In genomic region chr9:50485521-50485920, GRCm38 (mm10) we compare ENCODE assay signal across 10 mouse cellular contexts. TPM values are rescaled to one million over a fixed set of nuclear protein-coding genes. Genes with fewer than 3 reads are reported as not detected.
DNase-seq lines count a peak whose midpoint lies in the region; ATAC-seq lines count a peak whose summit lies in the region.
"Had no signal": no experiment of that assay in that cellular context is flagged by ENCODE, and none has a peak within 500 bp of the region (broad histone marks: within the 10 kb centered on the region; RNA-seq: fewer than 3 reads in every experiment).

No protein-coding gene starts in this region.

- DNase-seq in kidney, adult 9 months, result no peak
- peak; percentile 50 for DNase-seq in embryonic facial prominence, embryonic 11.5 days (ENCODE audit: low spot score)
- DNase-seq in midbrain, embryonic 14.5 days, result peak; percentile 53
- no peak for DNase-seq in cerebellum, adult 11 months
- no peak for DNase-seq in left cerebral cortex, postnatal 10 days (ENCODE audit: extremely low spot score in 1 of 2, low spot score in 2 of 2)
- no peak for DNase-seq in adrenal gland, postnatal 36 days
- DNase-seq: cerebellum, adult 18-20 months had no signal

- H3K27me3 ChIP-seq in kidney, embryonic 14.5 days (ENCODE audit: control insufficient read depth, insufficient read depth, low read length), result no peaks in the 10 kb centered on the region
- no peaks in the 10 kb centered on the region for H3K27me3 ChIP-seq in embryonic facial prominence, embryonic 11.5 days (ENCODE audit: control insufficient read depth, insufficient read depth, low read length)
- H3K27me3 ChIP-seq in intestine, embryonic 16.5 days (replicated peaks; ENCODE audit: control insufficient read depth, insufficient read depth, low read length), result no peaks in the 10 kb centered on the region
- no peaks in the 10 kb centered on the region for H3K27me3 ChIP-seq in midbrain, embryonic 14.5 days (ENCODE audit: control insufficient read depth, insufficient read depth, low read length)

- peak overlapping the region; percentile 23; the same call in 1 of the 2 replicates for H3K9ac ChIP-seq in kidney, embryonic 14.5 days (ENCODE audit: low read depth, low read length)
- no peak overlapping the region for H3K9ac ChIP-seq in embryonic facial prominence, embryonic 11.5 days (replicated peaks; ENCODE audit: low read length)
- no peak overlapping the region for H3K9ac ChIP-seq in intestine, embryonic 16.5 days (ENCODE audit: low read depth, low read length)
- no peak overlapping the region for H3K9ac ChIP-seq in midbrain, embryonic 14.5 days (replicated peaks; ENCODE audit: low read length)

- peak overlapping the region; percentile 8; the same call in 1 of the 2 replicates for H3K4me3 ChIP-seq in kidney, embryonic 14.5 days (ENCODE audit: low read length)
- no peak overlapping the region for H3K4me3 ChIP-seq in embryonic facial prominence, embryonic 11.5 days (ENCODE audit: low read depth, low read length)
- H3K4me3 ChIP-seq in intestine, embryonic 16.5 days (ENCODE audit: low read length), result no peak overlapping the region
- no peak overlapping the region for H3K4me3 ChIP-seq in midbrain, embryonic 14.5 days (replicated peaks; ENCODE audit: low read depth, low read length)

- peak overlapping the region; percentile 30; the same call in 1 of the 2 replicates for H3K27ac ChIP-seq in kidney, embryonic 14.5 days (ENCODE audit: low read depth, low read length)
- H3K27ac ChIP-seq in embryonic facial prominence, embryonic 11.5 days (replicated peaks; ENCODE audit: low read depth, low read length), result no peak overlapping the region
- H3K27ac ChIP-seq in intestine, embryonic 16.5 days (ENCODE audit: low read length), result no peak overlapping the region
- H3K27ac ChIP-seq in midbrain, embryonic 14.5 days (replicated peaks; ENCODE audit: low read depth, low read length), result no peak overlapping the region

- ATAC-seq in kidney, embryonic 14.5 days (ENCODE audit: low FRiP score, low TSS enrichment), result peak; percentile 74
- ATAC-seq in embryonic facial prominence, embryonic 11.5 days (replicated peaks; ENCODE audit: insufficient number of reproducible peaks, low FRiP score, low TSS enrichment, low read depth), result no peak
- no peak for ATAC-seq in intestine, embryonic 16.5 days
- no peak for ATAC-seq in midbrain, embryonic 14.5 days (ENCODE audit: low FRiP score, low TSS enrichment)

- H3K9me3 ChIP-seq in kidney, embryonic 14.5 days (ENCODE audit: control insufficient read depth, low read length), result no peaks in the 10 kb centered on the region
- H3K9me3 ChIP-seq in embryonic facial prominence, embryonic 11.5 days (replicated peaks; ENCODE audit: control insufficient read depth, low read length), result no peaks in the 10 kb centered on the region
- no peaks in the 10 kb centered on the region for H3K9me3 ChIP-seq in intestine, embryonic 16.5 days (ENCODE audit: control insufficient read depth, low read length)
- no peaks in the 10 kb centered on the region for H3K9me3 ChIP-seq in midbrain, embryonic 14.5 days (ENCODE audit: control insufficient read depth, low read length)

- intact Hi-C loops in left cerebral cortex, postnatal 10 days (cut with DNase I), result no loop called here

- H3K4me1 ChIP-seq in kidney, embryonic 14.5 days (ENCODE audit: control insufficient read depth, insufficient read depth, low read length), result peaks cover 14% of the 10 kb centered on the region
- H3K4me1 ChIP-seq in embryonic facial prominence, embryonic 11.5 days (ENCODE audit: control insufficient read depth, insufficient read depth, low read length), result no peaks in the 10 kb centered on the region
- H3K4me1 ChIP-seq in intestine, embryonic 16.5 days (ENCODE audit: control insufficient read depth, insufficient read depth, low read length), result 0 out of 2 replicates have a peak, but pooled peaks cover 5% of the 10 kb centered on the region
- 0 out of 2 replicates have a peak, but pooled peaks cover 5% of the 10 kb centered on the region for H3K4me1 ChIP-seq in midbrain, embryonic 14.5 days (ENCODE audit: control insufficient read depth, insufficient read depth, low read length)

- 6% methylated on average over 10 of the region's 10 CpGs for WGBS in kidney, embryonic 14.5 days
- 5% methylated on average over 10 of the region's 10 CpGs for WGBS in embryonic facial prominence, embryonic 11.5 days
- 14% methylated on average over 10 of the region's 10 CpGs for WGBS in intestine, embryonic 16.5 days
- 6% methylated on average over 10 of the region's 10 CpGs for WGBS in midbrain, embryonic 14.5 days

- no peaks in the 10 kb centered on the region for H3K36me3 ChIP-seq in kidney, embryonic 14.5 days (ENCODE audit: control insufficient read depth, insufficient read depth, low read length)
- H3K36me3 ChIP-seq in embryonic facial prominence, embryonic 11.5 days (replicated peaks; ENCODE audit: control insufficient read depth, insufficient read depth, low read depth, low read length), result no peaks in the 10 kb centered on the region
- H3K36me3 ChIP-seq in intestine, embryonic 16.5 days (ENCODE audit: control insufficient read depth, insufficient read depth, low read length), result no peaks in the 10 kb centered on the region
- H3K36me3 ChIP-seq in midbrain, embryonic 14.5 days (ENCODE audit: control insufficient read depth, insufficient read depth, low read length), result no peaks in the 10 kb centered on the region

- peak overlapping the region; percentile 34 for H3K4me2 ChIP-seq in kidney, embryonic 14.5 days (replicated peaks; ENCODE audit: low read depth, low read length)
- peak overlapping the region; percentile 5; the same call in 1 of the 2 replicates for H3K4me2 ChIP-seq in embryonic facial prominence, embryonic 11.5 days (ENCODE audit: low read depth, low read length)
- H3K4me2 ChIP-seq in intestine, embryonic 16.5 days (ENCODE audit: low read depth, low read length), result peak overlapping the region; percentile 17
- peak overlapping the region; percentile 38 for H3K4me2 ChIP-seq in midbrain, embryonic 14.5 days (ENCODE audit: low read length)

RNA-seq across cellular contexts. Expression of gene Plet1, which starts 8.8 kb away (rescaled TPM):
- 32.1 and 36.7 TPM in 2 replicates for polyA plus RNA-seq in kidney, embryonic 14.5 days (2014; fragmentation: Nextera tagmentation; extraction: Ambion mirVana)
- polyA plus RNA-seq in embryonic facial prominence, embryonic 11.5 days (2014; fragmentation: Nextera tagmentation; extraction: Ambion mirVana), result 0.32 and 0.49 TPM in 2 replicates
- polyA plus RNA-seq in intestine, embryonic 16.5 days (2015; fragmentation: Nextera tagmentation; extraction: Ambion mirVana), result 1.2 and 1.3 TPM in 2 replicates
- 0.39 and 0.50 TPM in 2 replicates for polyA plus RNA-seq in midbrain, embryonic 14.5 days (2014; fragmentation: Nextera tagmentation; extraction: Ambion mirVana)
- total RNA-seq in left cerebral cortex, postnatal 10 days (2021), result not detected
- total RNA-seq in adrenal gland, postnatal 36 days (2021), result not detected
- total RNA-seq: left cerebral cortex, postnatal 14 days had no signal

RNA-seq across cellular contexts. Expression of gene Pts, which starts 43.0 kb away (rescaled TPM):
- 85.3 and 89.4 TPM in 2 replicates for polyA plus RNA-seq in kidney, embryonic 14.5 days (2014; fragmentation: Nextera tagmentation; extraction: Ambion mirVana)
- polyA plus RNA-seq in embryonic facial prominence, embryonic 11.5 days (2014; fragmentation: Nextera tagmentation; extraction: Ambion mirVana), result 59.7 and 64.6 TPM in 2 replicates
- 106 and 107 TPM in 2 replicates for polyA plus RNA-seq in intestine, embryonic 16.5 days (2015; fragmentation: Nextera tagmentation; extraction: Ambion mirVana)
- polyA plus RNA-seq in midbrain, embryonic 14.5 days (2014; fragmentation: Nextera tagmentation; extraction: Ambion mirVana), result 118 and 122 TPM in 2 replicates
- 10 to 100 TPM; 46.7 to 48.0 TPM for total RNA-seq in left cerebral cortex, postnatal 10 days (2021)
- total RNA-seq in adrenal gland, postnatal 36 days (2021), result 10 to 100 TPM; 59.2 to 88.5 TPM

Comparison
In these comparisons a context has a peak if more than half of its experiments do, and no peak if none do; other contexts are left out.
1. DNase-seq: peak in embryonic facial prominence, embryonic 11.5 days (single experiment) and midbrain, embryonic 14.5 days (single experiment); none in kidney, adult 9 months (single experiment), cerebellum, adult 11 months (single experiment), left cerebral cortex, postnatal 10 days (0 of 2) and adrenal gland, postnatal 36 days (0 of 2).
2. RNA of gene Plet1, which starts 8.8 kb away (polyA plus RNA-seq): 32.1 to 36.7 TPM in kidney, embryonic 14.5 days; 1.2 to 1.3 TPM in intestine, embryonic 16.5 days, 0.39 to 0.50 TPM in midbrain, embryonic 14.5 days and 0.32 to 0.49 TPM in embryonic facial prominence, embryonic 11.5 days; every median in the first group is over 10 times any median in the second.
3. Peak in every context shown above with its lines, with median percentiles within 50 percentile points of each other: H3K4me2 ChIP-seq.